Mouse (Mus musculus) heart, postnatal 10 days (tissue): ENCODE data around the gene Dnajc22. TPM values are rescaled to one million over a fixed set of nuclear protein-coding genes. Genes with fewer than 3 reads are reported as not detected.
A peak's percentile ranks its signal among the peaks of the same experiment; 100 is the strongest.

Experiments
- DNase-seq, 2 experiments: peaks; one replicate each; pipeline ENCODE4 v3.0.0; 2021
- intact Hi-C: fragments of 180-260 bp; cut with DNase I; formaldehyde crosslinking; loops from one replicate; pipeline ENCODE4 v1.15.1; 2025
- total RNA-seq, 2 experiments: library from RNA; stranded (reverse); gene quantifications; 2 replicates each; pipeline ENCODE4 v1.2.3; 2021

The Dnajc22 gene
- total RNA-seq, 2 experiments from 2014 or later = 0.37 to 0.98 TPM

DNA sequence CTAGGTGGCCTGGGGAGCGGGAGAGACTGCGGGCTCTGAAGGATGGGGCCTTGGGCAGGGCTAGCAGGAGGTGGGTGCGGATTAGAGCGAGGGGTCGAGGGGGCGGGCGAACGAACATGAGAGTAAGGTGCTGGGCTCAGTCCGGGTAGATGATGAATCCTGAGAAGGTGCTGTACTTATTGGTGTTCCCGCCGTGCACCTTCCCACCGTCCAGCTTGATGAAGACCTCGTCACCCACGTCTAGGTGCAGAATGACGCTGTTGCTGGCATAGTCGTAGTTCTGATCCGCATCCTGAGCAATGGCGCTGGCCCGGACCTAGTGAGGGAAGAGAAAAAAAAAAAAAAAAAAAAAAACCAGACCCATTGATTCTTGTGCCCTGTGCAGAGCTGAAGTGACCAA lies 8.4 kb upstream of the Dnajc22 start:
- no peak for DNase-seq
- intact Hi-C loops = loop anchor here (5.0 kb wide), 1 partner anchor 183 kb away; no protein-coding TSS in a partner anchor

DNA sequence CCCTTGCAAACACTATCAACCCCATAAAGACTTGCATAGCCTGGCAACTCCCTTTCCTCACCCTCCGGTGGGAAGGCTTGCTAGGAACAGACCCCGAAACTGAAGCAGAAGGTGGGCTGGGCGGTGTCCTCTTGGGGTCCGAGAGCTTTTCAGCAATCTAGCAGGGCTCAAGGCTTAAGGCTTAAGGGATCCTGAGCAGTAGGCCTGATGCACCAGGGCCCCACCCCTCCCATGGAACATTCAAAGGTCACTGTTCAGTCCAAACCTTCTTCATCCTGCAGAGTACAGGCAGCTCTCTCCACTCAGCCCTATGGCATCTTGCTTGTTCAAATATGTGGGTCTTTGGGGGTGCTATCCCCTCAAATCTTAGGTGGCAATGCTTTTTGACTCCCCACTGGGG lies 7.0 kb upstream of the Dnajc22 start:
- DNase-seq = no peak
- intact Hi-C loops = no loop called here

DNA sequence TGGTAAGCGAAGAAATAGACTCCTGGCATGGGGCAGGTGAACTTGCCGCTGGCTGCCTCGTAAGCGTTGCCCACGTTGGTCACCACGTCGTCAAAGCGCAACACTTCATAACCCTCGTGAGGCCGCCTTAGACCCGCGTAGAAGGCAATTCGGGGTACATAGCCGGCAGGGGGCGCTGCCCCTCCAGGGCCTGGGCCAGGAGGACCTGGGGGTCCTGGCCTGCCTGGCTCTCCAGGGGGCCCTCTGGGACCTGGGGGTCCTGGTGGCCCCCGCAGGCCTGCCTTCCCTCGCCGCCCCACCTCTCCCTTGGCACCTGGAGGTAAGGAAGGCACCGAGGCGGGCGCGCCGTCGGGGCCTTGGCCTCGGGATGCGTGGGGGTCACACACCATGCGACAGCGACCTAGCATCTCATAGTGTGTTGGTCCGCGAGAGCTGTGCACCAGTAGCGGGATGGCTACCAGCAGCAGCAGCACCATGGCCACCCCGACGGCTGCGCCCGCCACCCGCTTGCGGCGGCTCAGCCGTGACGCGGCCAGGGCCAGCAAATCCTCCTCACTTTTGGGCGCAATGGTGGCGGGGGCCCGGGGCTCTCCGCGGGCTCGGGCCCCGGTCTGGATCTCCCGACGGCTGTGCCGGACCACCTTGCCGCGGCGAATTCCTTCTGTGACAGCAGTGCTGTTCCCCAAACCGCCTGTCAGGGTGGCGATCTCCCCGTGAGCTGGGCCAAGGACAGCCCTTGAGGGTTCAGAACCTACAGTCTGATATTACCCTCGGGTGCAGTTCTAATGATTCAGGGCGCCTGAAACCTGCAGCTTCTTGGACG lies 5.5 kb upstream of the Dnajc22 start, which contains the start of gene C1ql4:
TSS of gene C1ql4 (minus strand) at position 565 of the 823 bp plus-strand sequence.
- intact Hi-C loops = no loop called here
- peak in 1 of 2 experiments; percentile 51 for DNase-seq

DNA sequence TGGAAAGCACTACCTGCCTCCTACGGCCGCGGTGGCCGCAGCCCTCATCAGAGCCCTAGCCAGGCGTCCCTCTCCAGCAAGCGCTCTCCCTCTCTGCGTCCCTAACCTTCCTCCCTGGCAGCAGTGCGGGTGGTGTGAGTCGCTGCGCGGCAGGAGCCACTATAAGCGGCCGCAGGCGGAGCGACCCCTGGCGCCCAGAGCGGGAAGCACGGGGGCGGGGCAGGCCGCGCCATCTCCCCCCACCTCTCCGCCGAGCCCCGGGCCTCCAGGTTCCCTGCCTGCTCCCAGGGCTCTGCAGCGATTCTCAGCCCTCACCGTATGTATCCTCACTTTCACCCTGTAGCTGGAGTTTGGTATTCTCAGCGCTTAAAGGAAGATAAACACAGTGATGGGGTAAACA lies 4.7 kb upstream of the Dnajc22 start:
- DNase-seq = peak; percentile 83 to 91
- intact Hi-C loops = no loop called here

DNA sequence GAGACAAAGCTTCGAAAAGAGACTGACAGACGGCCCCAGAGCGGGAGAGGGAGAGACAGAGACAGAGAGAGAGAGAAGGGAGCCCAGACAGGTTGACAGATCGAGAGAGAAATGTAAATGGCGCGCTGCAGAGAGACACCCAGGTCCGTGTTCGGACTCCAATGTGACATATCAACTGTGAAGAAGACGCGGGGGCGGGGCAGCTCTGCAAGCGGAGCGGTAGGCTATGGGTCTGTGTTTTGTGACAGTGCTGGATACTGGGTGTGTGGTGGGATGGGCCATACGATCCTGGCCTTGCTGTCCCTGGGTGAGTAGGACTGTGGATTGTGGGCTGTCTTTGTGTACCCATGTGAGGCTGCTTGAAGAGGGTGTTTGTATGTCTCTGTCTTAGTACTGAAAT lies 3.9 kb upstream of the Dnajc22 start:
- intact Hi-C loops = no loop called here
- DNase-seq = no peak

DNA sequence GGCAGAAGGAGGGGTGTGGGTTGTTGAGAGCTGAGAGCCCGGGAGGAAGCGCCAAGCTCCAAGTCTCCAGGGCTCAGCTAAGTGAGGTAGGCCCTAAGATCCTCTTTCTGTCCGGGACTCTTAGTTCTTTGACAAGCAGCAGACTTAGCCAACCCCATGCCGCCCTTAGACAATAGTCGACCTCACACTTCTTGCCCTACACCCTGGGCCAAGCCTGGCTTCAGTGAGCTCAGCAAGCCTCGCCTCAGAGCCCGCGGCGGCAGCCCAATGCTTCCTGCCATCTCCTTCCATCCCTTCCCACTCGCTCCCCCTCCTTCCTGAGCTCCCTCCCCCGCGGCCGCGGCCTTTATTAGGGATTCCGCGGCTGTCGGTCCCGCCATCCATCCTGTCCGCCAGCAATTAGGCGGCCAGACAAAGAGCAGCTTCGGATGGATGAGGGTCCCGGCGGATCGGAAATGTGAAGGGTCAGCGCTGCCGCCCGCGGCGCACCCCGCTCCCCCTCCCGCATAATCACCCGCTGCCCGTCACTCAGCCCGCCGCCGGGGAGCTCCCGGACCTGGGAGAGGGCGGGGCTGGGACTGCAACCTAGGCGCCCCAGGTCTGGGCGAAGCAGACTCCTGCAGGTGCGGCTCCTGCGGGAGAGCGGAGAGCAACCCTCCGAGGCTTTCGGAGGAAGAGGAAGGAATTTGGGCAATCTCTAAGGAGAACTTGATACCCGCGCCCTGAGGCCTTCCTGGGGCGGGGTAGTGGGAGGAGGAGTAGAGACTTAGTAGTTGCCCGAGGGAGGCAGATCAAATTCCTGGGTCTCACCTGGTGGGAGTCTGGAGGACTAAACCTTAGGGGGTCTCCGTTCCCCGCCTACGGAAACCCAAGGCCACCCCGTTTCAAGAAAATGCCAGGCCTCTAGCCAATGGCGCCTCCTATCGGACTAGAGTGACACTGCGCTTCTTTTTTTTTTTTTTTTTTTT lies 605 bp downstream of the Dnajc22 start:
- peak; percentile 43 to 58 for DNase-seq
- intact Hi-C loops = no loop called here

DNA sequence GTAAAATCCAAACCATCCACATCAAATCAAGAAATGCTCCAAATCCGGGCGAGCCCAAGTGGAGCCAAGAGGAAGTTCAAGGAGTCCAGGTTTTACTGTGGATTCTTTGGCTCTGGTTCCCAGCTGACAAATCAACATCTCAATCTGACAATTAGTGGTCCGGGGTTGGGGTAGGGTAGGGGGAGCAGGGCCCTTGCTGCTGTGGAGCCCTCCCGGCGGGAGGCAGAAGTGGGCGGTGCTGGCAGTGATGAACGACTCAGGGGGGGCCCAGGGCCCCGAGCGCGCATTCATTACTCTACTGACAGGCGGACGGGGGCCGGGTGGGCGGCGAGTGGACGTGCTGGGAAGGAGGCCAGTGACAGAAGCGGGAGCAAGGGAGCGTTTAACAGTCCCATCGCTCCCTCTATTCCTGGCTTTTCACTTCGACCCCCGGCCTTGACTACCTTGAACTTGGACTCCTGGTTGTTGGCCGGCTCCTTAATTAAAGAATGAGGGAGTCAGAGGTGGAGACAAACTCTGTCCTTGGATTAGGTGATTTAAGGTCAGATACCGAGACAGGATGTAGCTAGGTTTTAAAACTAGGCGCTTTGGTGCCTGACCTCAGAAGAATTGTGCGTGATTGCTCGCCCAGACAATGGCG lies 1.8 kb downstream of the Dnajc22 start:
- peak in 1 of 2 experiments; percentile 18 for DNase-seq
- intact Hi-C loops = no loop called here

DNA sequence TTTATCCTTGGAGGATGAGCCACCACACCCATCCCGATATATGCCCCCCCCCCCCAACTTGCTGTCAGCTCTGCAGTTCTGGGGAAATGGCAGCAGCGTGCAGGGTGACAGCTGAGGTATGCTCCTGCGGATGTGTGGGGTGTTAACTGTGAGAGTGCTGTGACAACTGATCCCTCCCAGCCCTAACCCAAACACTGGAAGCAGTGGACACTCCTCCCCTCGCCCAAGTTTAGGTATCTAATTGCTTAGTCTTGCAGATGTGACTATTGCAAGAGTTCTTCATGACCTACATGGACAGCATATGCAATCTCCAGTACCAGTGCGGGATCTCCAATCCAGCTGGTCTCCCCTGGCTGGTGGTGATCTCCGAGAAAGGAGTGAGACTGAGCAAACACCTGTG lies 2.4 kb downstream of the Dnajc22 start:
- DNase-seq = no peak
- intact Hi-C loops = no loop called here

DNA sequence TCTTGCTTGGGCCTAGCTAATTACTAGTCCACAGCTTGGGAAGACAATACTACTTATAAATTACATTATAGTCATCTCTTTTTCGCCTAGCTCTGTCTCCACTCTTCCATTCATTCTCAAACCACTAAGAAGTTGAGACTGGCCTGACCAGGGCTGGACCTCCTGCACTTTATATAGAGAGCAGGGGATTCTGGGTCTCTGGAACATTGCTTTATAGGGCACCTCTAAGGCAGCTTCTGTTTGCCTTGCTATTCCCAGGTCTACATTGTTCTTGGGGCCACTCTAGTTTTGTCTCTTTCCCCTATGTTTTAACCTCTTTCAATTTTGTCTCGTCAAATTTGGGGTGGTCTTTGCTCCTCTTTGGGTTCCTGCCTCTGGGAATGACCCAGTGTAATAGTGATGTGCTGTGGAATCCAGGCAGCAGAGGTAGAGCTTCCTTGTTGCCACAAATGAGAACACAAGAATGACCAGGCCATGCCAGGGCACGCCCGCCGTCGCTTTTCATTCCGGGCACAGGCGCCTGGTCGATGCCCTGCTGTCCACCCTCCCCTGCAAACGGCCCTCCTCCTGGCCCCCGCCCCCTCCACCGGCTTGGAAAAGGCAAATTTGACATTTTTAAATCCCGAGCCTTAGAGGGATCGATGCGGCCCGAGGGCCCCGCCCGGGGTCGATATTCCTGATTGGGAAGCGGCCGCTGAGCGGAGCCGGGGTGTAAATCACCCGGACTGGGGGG lies 3.3 kb downstream of the Dnajc22 start:
- intact Hi-C loops = no loop called here
- DNase-seq = no peak

DNA sequence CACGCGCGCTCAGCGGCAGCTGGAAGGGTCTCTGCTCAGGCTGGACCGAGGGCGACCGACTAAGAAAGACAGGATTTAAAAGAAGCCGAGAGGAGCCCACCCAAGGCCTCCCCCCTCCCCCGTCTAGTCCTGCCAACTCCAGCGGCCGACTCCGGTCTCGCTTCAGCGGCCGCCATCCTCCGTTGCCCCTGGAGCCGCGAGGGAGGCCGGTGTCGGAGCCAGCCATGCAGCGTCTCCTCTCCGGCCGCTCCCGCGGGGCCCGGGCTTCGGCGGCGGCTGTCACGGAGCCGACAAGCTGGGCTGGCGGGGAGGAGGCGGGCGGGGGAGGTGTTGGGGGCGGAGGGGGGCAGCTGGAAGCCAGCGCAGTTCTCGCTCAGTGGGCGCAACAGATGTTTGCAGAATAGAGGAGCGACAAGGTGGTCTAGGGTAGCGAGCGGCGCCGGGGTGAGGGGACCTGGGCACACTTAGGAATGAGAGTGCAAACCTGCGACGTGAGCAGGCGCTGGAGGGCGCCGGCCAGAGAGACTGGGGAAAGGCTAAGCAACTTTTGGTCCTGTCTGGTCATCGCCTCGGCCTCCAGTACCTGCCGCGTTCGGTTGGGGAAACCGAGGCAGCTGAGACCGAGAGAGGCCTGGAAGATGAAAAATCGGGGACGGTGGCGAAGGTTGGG lies 4.0 kb downstream of the Dnajc22 start:
- intact Hi-C loops = no loop called here
- DNase-seq = peak in 1 of 2 experiments; percentile 34

DNA sequence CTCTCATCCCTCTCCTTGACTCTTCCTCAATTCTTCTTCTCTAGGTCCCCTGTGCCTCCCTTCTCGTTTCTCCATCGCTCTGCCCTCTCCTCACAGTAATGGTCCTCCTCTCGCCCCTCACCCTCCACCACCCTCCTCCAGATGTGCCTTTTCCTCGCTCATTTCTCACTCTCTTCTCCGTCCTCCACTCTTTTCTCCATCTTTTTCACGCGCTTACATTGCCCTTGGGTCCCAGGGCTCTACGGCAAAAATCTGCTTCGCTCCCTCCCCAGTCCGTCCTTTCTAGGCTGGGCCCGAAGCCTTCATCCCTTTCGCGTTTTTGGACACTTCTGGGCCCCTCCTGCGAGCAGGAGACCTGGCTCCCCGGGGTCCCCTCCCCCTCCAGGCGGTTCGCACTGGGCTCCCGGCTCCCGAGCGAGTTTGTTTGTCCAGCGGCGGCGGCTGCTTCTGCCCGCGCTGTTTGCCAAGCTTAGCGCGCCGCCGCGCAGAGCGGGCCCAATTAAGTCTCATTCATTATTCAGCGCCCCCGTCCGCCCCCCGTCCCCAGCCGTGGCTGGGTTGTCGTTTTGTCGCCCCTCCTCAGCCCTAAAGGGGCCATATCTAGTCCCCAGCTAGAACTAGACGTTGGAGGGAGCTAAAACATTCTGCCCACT lies 5.0 kb downstream of the Dnajc22 start:
- peak; percentile 40 to 46 for DNase-seq
- intact Hi-C loops = loop anchor here (2.0 kb wide), 1 partner anchor 21 kb away; no protein-coding TSS in a partner anchor

DNA sequence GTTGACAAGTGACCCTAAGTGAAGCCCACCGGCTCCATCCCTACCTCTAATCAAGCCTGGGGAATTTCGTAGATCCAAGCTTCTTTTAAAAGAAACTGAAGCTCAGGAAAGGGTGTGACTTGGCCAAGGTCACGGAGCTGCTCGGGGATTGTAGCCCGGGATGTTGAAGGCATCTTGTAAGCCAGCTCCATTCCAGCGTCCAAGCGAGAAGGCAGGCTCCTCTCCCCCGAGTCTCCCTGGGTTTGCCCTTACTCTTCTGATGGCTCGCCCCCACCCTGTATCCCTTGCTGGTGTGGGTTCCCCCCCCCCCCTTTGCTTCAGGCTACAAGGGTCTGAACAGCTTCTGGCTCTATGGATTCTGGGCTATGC lies 5.5 kb downstream of the Dnajc22 start:
- peak in 1 of 2 experiments; percentile 14 for DNase-seq
- intact Hi-C loops = loop anchor here (2.0 kb wide), 1 partner anchor 20 kb away; no protein-coding TSS in a partner anchor

DNA sequence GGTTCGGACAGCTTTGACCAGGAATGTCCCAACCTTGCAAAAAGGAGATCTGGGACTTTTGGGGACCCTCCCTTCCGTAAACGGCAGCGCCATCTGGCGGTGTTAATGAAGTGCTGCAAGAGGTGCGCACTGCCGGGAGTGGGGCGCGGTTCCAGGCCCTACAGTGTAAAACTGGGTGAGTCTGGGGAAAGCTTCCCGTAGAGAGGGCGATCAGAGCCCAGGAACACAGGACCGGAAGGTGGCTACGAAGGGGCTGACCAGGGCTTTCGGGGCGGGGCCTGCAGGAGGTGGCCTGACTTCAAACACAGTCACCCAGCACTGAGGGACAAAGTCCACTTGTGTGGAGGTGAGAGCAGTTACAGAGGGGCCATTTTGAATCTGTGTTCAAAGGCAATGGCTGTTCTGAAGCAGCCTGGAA lies 6.2 kb downstream of the Dnajc22 start:
- peak; percentile 58 to 76 for DNase-seq
- intact Hi-C loops = loop anchor here (2.0 kb wide), 1 partner anchor 20 kb away; no protein-coding TSS in a partner anchor

DNA sequence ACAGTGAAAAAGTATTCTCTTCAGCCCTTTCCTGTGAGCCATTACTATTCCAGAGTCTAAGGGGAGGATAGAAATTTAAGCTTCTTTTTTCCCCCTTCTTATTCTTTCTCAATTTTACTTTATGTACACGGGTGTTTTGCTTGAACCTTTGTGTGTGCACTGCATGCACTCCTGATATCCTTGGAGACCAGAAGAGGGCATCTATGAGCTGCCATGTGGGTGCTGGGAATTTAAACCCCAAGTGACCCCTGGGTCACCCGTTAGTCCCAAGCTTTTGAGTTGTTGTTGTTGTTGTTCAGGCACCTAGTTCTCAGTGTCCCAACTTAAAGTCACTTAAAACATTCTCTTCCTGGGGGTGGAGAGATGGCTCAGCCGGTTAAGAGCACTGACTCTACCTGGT lies 7.0 kb downstream of the Dnajc22 start:
- intact Hi-C loops = loop anchor here (2.0 kb wide), 1 partner anchor 19 kb away; no protein-coding TSS in a partner anchor

DNA sequence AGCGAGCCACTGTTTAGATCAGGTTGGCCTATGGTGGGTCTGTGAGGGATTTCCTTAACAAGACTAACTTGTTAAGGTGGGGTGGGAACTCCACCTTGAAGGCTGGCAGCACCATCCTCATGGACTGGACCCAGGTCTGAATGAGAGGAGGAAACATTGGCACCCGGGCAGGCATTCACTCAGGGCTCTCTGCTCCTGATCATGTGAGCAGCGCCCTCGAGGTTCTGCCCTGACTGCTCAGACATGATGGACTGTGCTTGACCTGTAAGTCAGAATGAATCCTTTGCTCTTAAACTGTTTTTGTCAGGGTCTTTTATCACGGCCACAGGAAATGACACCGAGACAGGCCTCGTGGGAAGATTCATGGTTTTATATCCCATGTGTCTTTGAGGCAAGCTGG lies 12.3 kb downstream of the Dnajc22 start:
- intact Hi-C loops = no loop called here
- no peak for DNase-seq

More for the DNA sequence above, 7.0 kb downstream of the Dnajc22 start:
- DNase-seq = no peak

DNA sequence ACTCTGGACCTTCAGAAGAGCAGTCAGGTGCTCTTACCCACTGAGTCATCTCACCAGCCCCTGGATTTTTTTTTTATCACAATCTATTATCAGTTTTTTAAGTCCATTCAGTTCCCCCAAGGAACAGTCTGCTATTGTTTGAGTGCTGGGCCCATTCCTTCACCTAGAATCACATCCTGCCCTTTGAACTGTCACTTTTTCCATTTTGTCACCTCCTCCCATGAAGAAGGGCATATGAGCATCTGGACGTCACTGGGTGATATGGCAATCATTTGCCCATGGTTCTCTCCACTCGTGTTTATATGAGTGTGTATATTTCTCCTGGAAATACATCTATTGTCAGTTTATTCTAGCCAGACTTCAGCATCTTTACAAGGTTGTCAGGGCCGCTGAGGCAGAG lies 14.9 kb downstream of the Dnajc22 start:
- no peak for DNase-seq
- intact Hi-C loops = no loop called here

DNA sequence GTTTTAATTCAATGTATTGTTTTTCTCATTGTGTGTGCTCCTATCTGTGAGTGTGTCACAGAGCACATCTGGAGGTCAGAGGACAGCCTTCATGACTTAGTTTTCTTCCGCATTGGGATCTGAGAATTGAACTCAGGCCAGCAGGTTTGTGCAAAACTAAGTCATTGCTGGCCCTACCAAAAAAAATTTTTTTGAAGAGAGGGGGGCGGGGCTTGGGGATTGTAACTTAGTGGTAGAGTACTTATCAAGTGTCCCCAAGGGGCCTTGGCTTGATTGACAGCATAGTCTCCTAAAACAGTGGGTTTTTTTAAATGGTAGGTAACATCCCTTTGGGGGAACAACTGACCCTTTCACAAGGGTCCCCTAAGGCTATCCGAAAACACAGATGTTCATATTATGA lies 18.2 kb downstream of the Dnajc22 start:
- DNase-seq = no peak
- intact Hi-C loops = no loop called here

DNA sequence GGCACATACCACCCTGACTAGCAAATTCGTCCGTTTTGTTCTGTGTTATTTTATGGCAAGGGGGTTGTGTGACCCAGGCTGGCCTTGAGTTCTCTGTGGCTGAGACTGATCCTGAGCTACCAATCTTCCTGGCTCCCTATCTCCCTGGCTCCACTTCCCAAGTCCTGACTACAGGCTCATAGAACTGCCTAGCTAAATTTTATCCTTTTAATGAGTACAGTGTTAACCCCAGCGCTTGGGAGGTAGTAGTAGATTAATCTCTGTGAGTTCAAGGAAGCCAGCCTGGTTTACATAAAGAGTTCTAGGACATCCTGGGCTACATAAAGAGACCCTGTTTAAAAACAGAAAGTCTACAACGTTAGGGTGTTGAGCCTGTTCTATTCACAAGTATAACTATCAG lies 18.8 kb downstream of the Dnajc22 start:
- no peak for DNase-seq
- intact Hi-C loops = no loop called here

DNA sequence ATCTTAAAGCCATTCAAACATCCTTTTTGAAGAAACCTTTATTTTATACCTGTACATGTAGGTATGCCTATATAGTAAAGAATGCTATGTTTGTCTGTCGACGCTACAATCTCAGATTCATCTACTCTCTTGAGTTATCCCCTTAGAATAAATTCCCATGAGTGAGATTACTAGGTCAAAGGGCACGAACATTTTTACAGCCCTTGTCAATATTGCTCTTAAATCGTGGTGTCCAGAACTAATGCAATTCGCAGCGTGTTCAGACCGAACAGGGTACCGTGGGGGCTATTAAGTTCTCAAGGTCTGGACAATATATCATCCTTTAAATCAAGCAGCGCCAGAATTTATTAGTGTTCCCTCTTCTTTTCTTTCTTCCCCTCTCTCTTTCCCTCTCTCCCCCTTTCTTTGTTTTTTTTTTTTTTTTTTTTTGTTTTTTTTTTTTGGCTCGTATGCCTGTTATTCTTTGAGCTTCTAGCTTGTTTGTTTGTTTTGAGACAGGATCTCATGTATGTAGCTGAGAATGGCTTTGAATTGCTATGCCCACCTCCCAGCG lies 19.9 kb downstream of the Dnajc22 start:
- no peak for DNase-seq
- intact Hi-C loops = no loop called here
